Mouse (Mus musculus): ENCODE measurements around the gene Bicdl2. TPM values are rescaled to one million over a fixed set of nuclear protein-coding genes. Genes with fewer than 3 reads are reported as not detected.

The Bicdl2 gene
- polyA plus RNA-seq, 1 experiment: 0.10 TPM

DNA sequence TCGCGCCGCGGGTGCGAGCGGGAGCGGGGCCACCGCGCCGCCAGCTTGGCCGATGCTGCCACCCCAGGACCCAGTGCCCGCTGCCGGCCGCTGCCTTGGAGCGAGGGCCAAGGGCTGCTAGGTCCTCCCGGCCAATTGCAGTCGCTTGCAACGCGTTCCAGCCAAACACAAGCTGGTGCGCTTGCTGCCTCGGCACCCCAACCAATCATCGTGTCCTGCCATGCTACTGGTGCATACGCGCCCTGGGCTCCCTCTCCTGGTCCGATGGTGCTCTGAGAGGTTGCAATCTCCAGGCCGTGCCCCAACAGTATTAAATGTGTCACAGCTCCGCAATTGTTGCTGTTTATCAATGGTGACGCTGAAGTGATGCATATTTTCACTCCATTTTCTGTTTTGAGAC lies 39.8 kb downstream of the Bicdl2 start:
- peak; percentile 47; the same call in 1 of the 2 replicates for TF ChIP-seq POLR2A (IDR thresholded peaks at IDR 0.05; ENCODE audit: extremely low read depth, insufficient read depth, low read length)
- TF ChIP-seq CTCF (IDR thresholded peaks at IDR 0.05; ENCODE audit: extremely low read depth, insufficient read depth, low read length): peak; percentile 59
- H3K4me3 ChIP-seq (ENCODE audit: insufficient read depth, low read length): peak overlapping the region; percentile 14
- H3K27ac ChIP-seq (ENCODE audit: insufficient read depth, low read length): no peak overlapping the region
- no peaks in the 10 kb centered on the region for H3K4me1 ChIP-seq (ENCODE audit: control insufficient read depth, insufficient read depth, low read length)

DNA sequence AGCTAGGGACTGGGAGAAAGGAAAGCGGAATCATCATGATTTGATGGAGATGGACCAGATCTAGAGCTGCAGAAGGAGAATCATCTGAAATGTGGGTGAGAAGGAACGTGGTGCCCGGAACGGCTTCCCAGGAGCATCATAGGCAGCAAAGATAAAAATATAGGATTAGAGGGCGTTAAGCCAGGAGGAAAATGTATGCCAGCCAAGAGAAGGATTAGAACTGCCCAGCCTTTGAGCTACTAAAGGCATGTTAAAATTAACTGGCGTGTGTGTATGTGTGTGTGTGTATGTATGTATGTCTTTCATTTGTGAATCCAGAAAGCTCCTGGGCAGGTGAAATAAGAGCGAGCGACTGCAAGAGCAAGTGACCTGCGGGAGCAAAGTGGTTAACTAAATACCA lies 43.0 kb downstream of the Bicdl2 start:
- Histone ChIP-seq H3K4me1 (ENCODE audit: control insufficient read depth, insufficient read depth, low read length) (no peaks in the 10 kb centered on the region), H3K27ac (ENCODE audit: insufficient read depth, low read length) (no peak overlapping the region), H3K4me3 (ENCODE audit: insufficient read depth, low read length) (no peak overlapping the region)
- TF ChIP-seq CTCF (IDR thresholded peaks at IDR 0.05; ENCODE audit: extremely low read depth, insufficient read depth, low read length) (no peak), POLR2A (IDR thresholded peaks at IDR 0.05; ENCODE audit: extremely low read depth, insufficient read depth, low read length) (no peak)

GRCm38 (mm10) chr17:23704741-23705140 lies 44.4 kb downstream of the Bicdl2 start:
- no peak overlapping the region for H3K4me3 ChIP-seq (ENCODE audit: insufficient read depth, low read length)
- TF ChIP-seq CTCF (IDR thresholded peaks at IDR 0.05; ENCODE audit: extremely low read depth, insufficient read depth, low read length): no peak
- no peak for TF ChIP-seq POLR2A (IDR thresholded peaks at IDR 0.05; ENCODE audit: extremely low read depth, insufficient read depth, low read length)
- no peak overlapping the region for H3K27ac ChIP-seq (ENCODE audit: insufficient read depth, low read length)
- no peaks in the 10 kb centered on the region for H3K4me1 ChIP-seq (ENCODE audit: control insufficient read depth, insufficient read depth, low read length)

GRCm38 (mm10) chr17:23705525-23706104 lies 45.3 kb downstream of the Bicdl2 start:
- Histone ChIP-seq H3K27ac (ENCODE audit: insufficient read depth, low read length) (no peak overlapping the region), H3K4me1 (ENCODE audit: control insufficient read depth, insufficient read depth, low read length) (no peaks in the 10 kb centered on the region), H3K4me3 (ENCODE audit: insufficient read depth, low read length) (no peak overlapping the region)
- TF ChIP-seq POLR2A (IDR thresholded peaks at IDR 0.05; ENCODE audit: extremely low read depth, insufficient read depth, low read length): no peak
- no peak for TF ChIP-seq CTCF (IDR thresholded peaks at IDR 0.05; ENCODE audit: extremely low read depth, insufficient read depth, low read length)

DNA sequence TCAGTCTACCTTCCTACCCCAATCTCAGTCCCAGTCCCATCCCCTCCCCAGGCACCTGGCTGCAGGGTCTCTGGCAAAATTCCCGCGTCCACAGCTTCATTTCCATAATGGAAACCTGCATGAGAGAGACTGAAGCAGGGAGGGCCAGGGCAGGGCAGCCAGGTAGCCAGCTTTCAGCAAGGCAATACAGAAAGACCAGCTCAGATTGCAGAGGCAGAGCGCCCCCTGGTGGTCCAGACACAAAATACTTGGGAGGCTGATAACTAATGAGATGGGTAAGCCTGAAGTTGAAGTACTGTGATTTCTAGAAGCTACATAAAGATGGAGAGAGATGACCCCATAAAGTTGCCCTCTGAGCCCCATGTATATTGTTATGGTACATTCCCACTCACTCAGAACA lies 45.9 kb downstream of the Bicdl2 start:
- H3K4me1 ChIP-seq (ENCODE audit: control insufficient read depth, insufficient read depth, low read length): no peaks in the 10 kb centered on the region
- H3K27ac ChIP-seq (ENCODE audit: insufficient read depth, low read length): no peak overlapping the region
- TF ChIP-seq POLR2A (IDR thresholded peaks at IDR 0.05; ENCODE audit: extremely low read depth, insufficient read depth, low read length) (no peak), CTCF (IDR thresholded peaks at IDR 0.05; ENCODE audit: extremely low read depth, insufficient read depth, low read length) (peak; percentile 89)
- H3K4me3 ChIP-seq (ENCODE audit: insufficient read depth, low read length): no peak overlapping the region

- no peaks in the 10 kb centered on the region for H3K4me1 ChIP-seq (ENCODE audit: control insufficient read depth, insufficient read depth, low read length)
- no peak overlapping the region for H3K4me3 ChIP-seq (ENCODE audit: insufficient read depth, low read length)
- no peak for TF ChIP-seq CTCF (IDR thresholded peaks at IDR 0.05; ENCODE audit: extremely low read depth, insufficient read depth, low read length)
- no peak for TF ChIP-seq POLR2A (IDR thresholded peaks at IDR 0.05; ENCODE audit: extremely low read depth, insufficient read depth, low read length)
- no peak overlapping the region for H3K27ac ChIP-seq (ENCODE audit: insufficient read depth, low read length)
These were observed 56.7 kb downstream of the Bicdl2 start for GRCm38 (mm10) chr17:23717003-23717402.

Other genes starting within 250 kb of the Bicdl2 start
- gene Vmn2r117, start 180.8 kb upstream of the Bicdl2 start, polyA plus RNA-seq (2012; rRNA removed): not detected in 2 replicates
- gene Zfp213, start 96.3 kb upstream of the Bicdl2 start, polyA plus RNA-seq (2012; rRNA removed): 7.9 and 8.7 TPM in 2 replicates
- gene Zfp13, start 61.0 kb upstream of the Bicdl2 start, polyA plus RNA-seq (2012; rRNA removed): 27.2 and 28.5 TPM in 2 replicates
- 0.13 TPM in 1 of 2 replicates, not detected in the other for gene Zscan10, start 59.6 kb upstream of the Bicdl2 start, polyA plus RNA-seq (2012; rRNA removed)
- 0.23 and 0.28 TPM in 2 replicates for gene Mmp25, start 15.2 kb upstream of the Bicdl2 start, polyA plus RNA-seq (2012; rRNA removed)
- 137 and 139 TPM in 2 replicates for gene Hcfc1r1, start 13.1 kb downstream of the Bicdl2 start, polyA plus RNA-seq (2012; rRNA removed)
- gene Thoc6, start 13.4 kb downstream of the Bicdl2 start, polyA plus RNA-seq (2012; rRNA removed): 8.5 and 8.8 TPM in 2 replicates
- gene Tnfrsf12a, start 17.0 kb downstream of the Bicdl2 start, polyA plus RNA-seq (2012; rRNA removed): 2.7 and 4.2 TPM in 2 replicates
- 0.09 TPM in 1 of 2 replicates, not detected in the other for gene Cldn6, start 18.7 kb downstream of the Bicdl2 start, polyA plus RNA-seq (2012; rRNA removed)
- 0.13 and 0.21 TPM in 2 replicates for gene Cldn9, start 23.5 kb downstream of the Bicdl2 start, polyA plus RNA-seq (2012; rRNA removed)
- 0.21 TPM in 2 replicates for gene 1520401A03Rik, start 62.3 kb downstream of the Bicdl2 start, polyA plus RNA-seq (2012; rRNA removed)
- gene Pkmyt1, start 65.8 kb downstream of the Bicdl2 start, polyA plus RNA-seq (2012; rRNA removed): 10.3 and 10.6 TPM in 2 replicates
- 61.8 and 65.7 TPM in 2 replicates for gene Paqr4, start 80.4 kb downstream of the Bicdl2 start, polyA plus RNA-seq (2012; rRNA removed)
- gene Kremen2, start 85.3 kb downstream of the Bicdl2 start, polyA plus RNA-seq (2012; rRNA removed): 0.85 and 0.96 TPM in 2 replicates
- 257 and 259 TPM in 2 replicates for gene Flywch1, start 111.1 kb downstream of the Bicdl2 start, polyA plus RNA-seq (2012; rRNA removed)
- gene Flywch2, start 125.6 kb downstream of the Bicdl2 start, polyA plus RNA-seq (2012; rRNA removed): 27.2 and 28.8 TPM in 2 replicates
- 640 and 696 TPM in 2 replicates for gene Srrm2, start 130.0 kb downstream of the Bicdl2 start, polyA plus RNA-seq (2012; rRNA removed)
- gene Elob, start 168.6 kb downstream of the Bicdl2 start, polyA plus RNA-seq (2012; rRNA removed): 547 and 628 TPM in 2 replicates
- gene Prss33, start 175.6 kb downstream of the Bicdl2 start, polyA plus RNA-seq (2012; rRNA removed): not detected in 2 replicates
- not detected in 2 replicates for gene Prss32, start 183.3 kb downstream of the Bicdl2 start, polyA plus RNA-seq (2012; rRNA removed)
- gene Prss41, start 183.7 kb downstream of the Bicdl2 start, polyA plus RNA-seq (2012; rRNA removed): 0.23 and 0.29 TPM in 2 replicates
- not detected in 2 replicates for gene Prss21, start 207.6 kb downstream of the Bicdl2 start, polyA plus RNA-seq (2012; rRNA removed)
- not detected in 2 replicates for gene Dcpp1, start 220.4 kb downstream of the Bicdl2 start, polyA plus RNA-seq (2012; rRNA removed)
- not detected in 2 replicates for gene Dcpp2, start 220.4 kb downstream of the Bicdl2 start, polyA plus RNA-seq (2012; rRNA removed)